Mouse (Mus musculus): Measurements from ENCODE around the gene Casc1. TPM values are rescaled to one million over a fixed set of nuclear protein-coding genes. Genes with fewer than 3 reads are reported as not detected.

The Casc1 gene
- polyA plus RNA-seq, 2 experiments = 0.41 to 0.93 TPM

DNA sequence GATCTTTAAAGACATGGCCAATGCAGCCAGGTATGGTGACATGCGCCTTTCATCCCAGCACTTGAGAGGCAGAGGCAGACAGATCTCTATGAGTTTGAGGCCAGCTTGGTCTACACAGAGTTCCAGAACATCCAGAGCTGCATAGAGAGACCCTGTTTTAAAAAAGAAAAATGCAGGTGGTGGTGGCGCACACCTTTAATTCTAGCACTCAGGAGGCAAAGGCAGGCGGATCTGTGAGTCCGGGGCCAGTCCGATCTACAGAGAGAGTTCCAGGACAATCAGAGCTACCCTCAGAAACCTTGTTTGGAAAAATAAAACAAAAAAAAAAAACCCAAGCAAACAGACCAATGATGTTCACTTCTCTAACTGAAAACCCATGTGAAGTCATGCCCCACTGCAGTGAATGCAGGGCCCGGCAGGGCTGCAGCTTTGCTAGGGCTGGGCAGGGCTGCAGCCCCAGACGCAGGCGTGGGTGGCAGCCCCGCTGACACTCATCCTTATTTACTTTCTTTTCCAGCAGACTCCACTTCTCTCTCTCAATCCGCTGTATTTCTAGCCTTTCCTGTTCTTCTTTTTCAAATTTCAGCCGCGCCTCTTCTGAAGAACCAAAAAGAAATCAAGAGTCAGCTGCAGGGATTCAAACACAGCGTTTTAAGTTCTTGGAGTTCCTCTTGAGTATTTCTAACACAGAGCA is 8.2 kb downstream of the Casc1 start:
- Histone ChIP-seq H3K4me2 (replicated peaks; ENCODE audit: low read depth, low read length, severe bottlenecking) (no peak overlapping the region), H3K4me1 (ENCODE audit: control insufficient read depth, insufficient read depth, low read length) (no peaks in the 10 kb centered on the region), H3K9me3 (ENCODE audit: control insufficient read depth, low read length) (no peaks in the 10 kb centered on the region), H3K9ac (ENCODE audit: low read depth, low read length, severe bottlenecking) (no peak overlapping the region), H3K4me3 (replicated peaks; ENCODE audit: low read length) (no peak overlapping the region), H3K36me3 (ENCODE audit: control insufficient read depth, insufficient read depth, low read length) (no peaks in the 10 kb centered on the region), H3K27me3 (ENCODE audit: control insufficient read depth, insufficient read depth, low read length) (no peaks in the 10 kb centered on the region), H3K27ac (replicated peaks; ENCODE audit: low read depth, low read length) (no peak overlapping the region)
- ATAC-seq (ENCODE audit: low FRiP score, low read depth) (no peak), DNase-seq (ENCODE audit: low spot score) (no peak)
- no peak for TF ChIP-seq POLR2A (IDR thresholded peaks at IDR 0.05; ENCODE audit: borderline replicate concordance, extremely low read depth, insufficient read depth, insufficient read length)
- 81% methylated on average over 13 of the region's 13 CpGs for WGBS

DNA sequence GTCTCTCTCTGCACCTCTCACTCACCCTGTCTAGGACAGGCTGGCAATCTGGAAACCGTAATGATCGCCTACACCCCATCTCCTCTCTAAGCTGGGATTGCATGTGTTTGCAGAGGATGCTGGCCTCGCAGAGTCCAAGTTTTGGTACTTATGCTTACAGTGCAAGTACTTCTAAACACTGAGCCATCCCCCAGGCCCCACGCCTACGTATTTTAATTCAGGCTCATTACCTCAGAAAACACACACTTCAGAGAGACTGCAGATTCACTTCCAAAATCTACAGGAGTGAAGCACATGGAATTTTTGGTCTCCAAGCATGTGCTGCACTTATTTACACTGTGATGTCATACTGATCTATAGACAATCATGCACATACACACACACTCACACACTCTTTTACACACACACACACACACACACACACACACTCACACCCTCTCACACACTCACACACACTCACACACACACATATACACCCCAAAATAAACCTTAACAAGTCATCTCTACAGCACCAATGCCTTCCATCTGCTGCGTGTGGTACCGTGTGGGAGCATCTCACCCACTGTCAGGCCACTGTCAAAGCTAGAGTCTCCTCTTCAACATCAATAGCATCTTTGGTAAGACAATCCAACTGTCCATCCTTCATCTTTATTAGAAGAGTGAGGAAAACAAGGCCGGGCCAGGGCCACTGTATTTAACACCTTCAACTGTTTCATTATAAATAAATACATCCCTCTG is 12.7 kb downstream of the Casc1 start:
- no peaks in the 10 kb centered on the region for H3K9me3 ChIP-seq (ENCODE audit: control insufficient read depth, low read length)
- DNase-seq (ENCODE audit: low spot score) = no peak
- no peak overlapping the region for H3K27ac ChIP-seq (replicated peaks; ENCODE audit: low read depth, low read length)
- H3K4me1 ChIP-seq (ENCODE audit: control insufficient read depth, insufficient read depth, low read length) = no peaks in the 10 kb centered on the region
- H3K4me3 ChIP-seq (replicated peaks; ENCODE audit: low read length) = no peak overlapping the region
- WGBS = 91% methylated on average over 8 of the region's 8 CpGs
- no peak for ATAC-seq (ENCODE audit: low FRiP score, low read depth)
- no peak overlapping the region for H3K4me2 ChIP-seq (replicated peaks; ENCODE audit: low read depth, low read length, severe bottlenecking)
- H3K9ac ChIP-seq (ENCODE audit: low read depth, low read length, severe bottlenecking) = no peak overlapping the region
- TF ChIP-seq POLR2A (IDR thresholded peaks at IDR 0.05; ENCODE audit: borderline replicate concordance, extremely low read depth, insufficient read depth, insufficient read length) = no peak
- H3K36me3 ChIP-seq (ENCODE audit: control insufficient read depth, insufficient read depth, low read length) = no peaks in the 10 kb centered on the region
- H3K27me3 ChIP-seq (ENCODE audit: control insufficient read depth, insufficient read depth, low read length) = no peaks in the 10 kb centered on the region

DNA sequence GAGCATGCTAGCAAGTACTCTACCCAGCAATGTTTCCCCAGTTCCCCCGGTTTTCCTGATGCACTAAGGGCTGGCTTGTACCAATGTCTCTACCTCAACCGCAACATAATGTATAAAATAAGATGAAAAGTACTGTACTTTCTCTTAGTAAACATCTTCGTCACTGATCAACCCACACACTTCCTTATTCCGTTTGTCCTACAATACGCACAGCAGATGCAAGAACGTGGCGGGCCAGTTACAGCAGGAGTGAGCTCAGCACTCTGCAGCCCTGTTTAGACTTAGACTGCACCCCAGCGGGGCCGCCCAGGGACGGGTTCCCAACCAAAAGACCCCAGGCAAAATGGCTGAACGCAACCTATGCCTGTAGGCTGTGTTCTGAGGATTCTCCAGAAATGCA is 17.4 kb downstream of the Casc1 start:
- H3K4me2 ChIP-seq (replicated peaks; ENCODE audit: low read depth, low read length, severe bottlenecking) = no peak overlapping the region
- WGBS = 75% methylated on average over 11 of the region's 11 CpGs
- no peaks in the 10 kb centered on the region for H3K4me1 ChIP-seq (ENCODE audit: control insufficient read depth, insufficient read depth, low read length)
- H3K4me3 ChIP-seq (replicated peaks; ENCODE audit: low read length) = no peak overlapping the region
- H3K36me3 ChIP-seq (ENCODE audit: control insufficient read depth, insufficient read depth, low read length) = no peaks in the 10 kb centered on the region
- no peak for TF ChIP-seq POLR2A (IDR thresholded peaks at IDR 0.05; ENCODE audit: borderline replicate concordance, extremely low read depth, insufficient read depth, insufficient read length)
- H3K27me3 ChIP-seq (ENCODE audit: control insufficient read depth, insufficient read depth, low read length) = no peaks in the 10 kb centered on the region
- DNase-seq (ENCODE audit: low spot score) = no peak
- no peaks in the 10 kb centered on the region for H3K9me3 ChIP-seq (ENCODE audit: control insufficient read depth, low read length)
- no peak overlapping the region for H3K27ac ChIP-seq (replicated peaks; ENCODE audit: low read depth, low read length)
- H3K9ac ChIP-seq (ENCODE audit: low read depth, low read length, severe bottlenecking) = no peak overlapping the region
- no peak for ATAC-seq (ENCODE audit: low FRiP score, low read depth)

DNA sequence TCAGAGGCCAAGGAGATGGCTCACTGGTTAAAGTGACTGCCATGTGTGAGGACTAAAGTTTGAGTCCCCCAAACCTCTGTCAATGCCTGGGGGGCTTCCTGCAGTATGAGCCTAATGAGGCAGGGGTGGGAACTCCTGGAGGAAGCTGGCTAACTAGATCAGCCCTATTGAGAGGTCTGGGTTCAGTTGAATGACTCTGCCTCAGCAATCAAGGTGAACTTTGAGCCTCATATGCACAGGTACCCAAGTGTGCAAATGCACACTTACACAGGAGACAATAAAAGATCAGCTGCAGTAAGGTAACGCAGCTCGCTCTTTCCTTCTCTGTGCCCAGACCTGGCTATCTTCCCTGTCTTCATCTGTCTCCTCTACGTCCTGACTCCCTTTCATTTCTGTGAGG is 17.8 kb downstream of the Casc1 start:
- H3K4me1 ChIP-seq (ENCODE audit: control insufficient read depth, insufficient read depth, low read length) = no peaks in the 10 kb centered on the region
- no peak overlapping the region for H3K4me2 ChIP-seq (replicated peaks; ENCODE audit: low read depth, low read length, severe bottlenecking)
- H3K36me3 ChIP-seq (ENCODE audit: control insufficient read depth, insufficient read depth, low read length) = no peaks in the 10 kb centered on the region
- 93% methylated on average over 3 of the region's 3 CpGs for WGBS
- H3K4me3 ChIP-seq (replicated peaks; ENCODE audit: low read length) = no peak overlapping the region
- H3K9ac ChIP-seq (ENCODE audit: low read depth, low read length, severe bottlenecking) = no peak overlapping the region
- no peaks in the 10 kb centered on the region for H3K9me3 ChIP-seq (ENCODE audit: control insufficient read depth, low read length)
- H3K27ac ChIP-seq (replicated peaks; ENCODE audit: low read depth, low read length) = no peak overlapping the region
- ATAC-seq (ENCODE audit: low FRiP score, low read depth) = no peak
- no peak for DNase-seq (ENCODE audit: low spot score)
- no peak for TF ChIP-seq POLR2A (IDR thresholded peaks at IDR 0.05; ENCODE audit: borderline replicate concordance, extremely low read depth, insufficient read depth, insufficient read length)
- H3K27me3 ChIP-seq (ENCODE audit: control insufficient read depth, insufficient read depth, low read length) = no peaks in the 10 kb centered on the region

GRCm38 (mm10) chr6:145187093-145188088 is 23.4 kb downstream of the Casc1 start:
- Histone ChIP-seq H3K4me3 (replicated peaks; ENCODE audit: low read length) (peak overlapping the region; percentile 23), H3K9ac (ENCODE audit: low read depth, low read length, severe bottlenecking) (no peak overlapping the region), H3K36me3 (ENCODE audit: control insufficient read depth, insufficient read depth, low read length) (no peaks in the 10 kb centered on the region), H3K27me3 (ENCODE audit: control insufficient read depth, insufficient read depth, low read length) (no peaks in the 10 kb centered on the region), H3K4me1 (ENCODE audit: control insufficient read depth, insufficient read depth, low read length) (no peaks in the 10 kb centered on the region), H3K9me3 (ENCODE audit: control insufficient read depth, low read length) (no peaks in the 10 kb centered on the region), H3K4me2 (replicated peaks; ENCODE audit: low read depth, low read length, severe bottlenecking) (peak overlapping the region; percentile 30), H3K27ac (replicated peaks; ENCODE audit: low read depth, low read length) (no peak overlapping the region)
- ATAC-seq (ENCODE audit: low FRiP score, low read depth) (no peak), DNase-seq (ENCODE audit: low spot score) (peak; percentile 79)
- TF ChIP-seq POLR2A (IDR thresholded peaks at IDR 0.05; ENCODE audit: borderline replicate concordance, extremely low read depth, insufficient read depth, insufficient read length) = no peak
- 54% methylated on average over 27 of the region's 27 CpGs for WGBS
